Mouse (Mus musculus): Measurements from ENCODE around the gene Rgp1. TPM values are rescaled to one million over a fixed set of nuclear protein-coding genes. Genes with fewer than 3 reads are reported as not detected.

Rgp1 gene
- polyA plus RNA-seq, 1 experiment from 2014 or later = 24.5 TPM

DNA sequence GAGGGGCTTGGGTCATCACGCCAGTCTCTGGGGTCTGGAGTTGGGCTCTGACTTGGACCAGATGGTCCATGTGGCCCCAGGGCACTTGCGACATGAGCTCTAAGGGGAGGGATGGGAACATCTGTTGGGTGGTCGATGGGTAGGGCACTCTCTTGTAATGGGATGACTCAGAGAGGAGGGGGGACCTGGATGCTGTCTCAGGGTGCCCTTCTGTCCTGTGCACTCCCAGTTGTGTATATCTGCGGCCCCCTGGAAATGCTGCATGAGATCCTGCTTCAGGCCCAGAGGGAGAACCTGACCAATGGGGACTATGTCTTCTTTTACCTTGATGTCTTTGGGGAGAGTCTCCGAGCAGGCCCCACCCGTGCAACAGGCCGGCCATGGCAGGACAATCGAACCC, 54.8 kb downstream of the Rgp1 start:
- Histone ChIP-seq H3K9ac (replicated peaks) (no peak overlapping the region), H3K27me3 (no peaks in the 10 kb centered on the region; the same call in 1 of the 2 replicates), H3K4me3 (replicated peaks) (0 out of 2 replicates have a peak overlapping the region, but pooled peaks have one; percentile 63), H3K4me1 (replicated peaks) (peaks cover 38% of the 10 kb centered on the region), H3K36me3 (no peaks in the 10 kb centered on the region), H3K4me2 (replicated peaks) (peak overlapping the region; percentile 90), H3K9me3 (no peaks in the 10 kb centered on the region), H3K27ac (no peak overlapping the region)
- ATAC-seq = no peak
- WGBS = 76% methylated on average over 8 of the region's 8 CpGs

DNA sequence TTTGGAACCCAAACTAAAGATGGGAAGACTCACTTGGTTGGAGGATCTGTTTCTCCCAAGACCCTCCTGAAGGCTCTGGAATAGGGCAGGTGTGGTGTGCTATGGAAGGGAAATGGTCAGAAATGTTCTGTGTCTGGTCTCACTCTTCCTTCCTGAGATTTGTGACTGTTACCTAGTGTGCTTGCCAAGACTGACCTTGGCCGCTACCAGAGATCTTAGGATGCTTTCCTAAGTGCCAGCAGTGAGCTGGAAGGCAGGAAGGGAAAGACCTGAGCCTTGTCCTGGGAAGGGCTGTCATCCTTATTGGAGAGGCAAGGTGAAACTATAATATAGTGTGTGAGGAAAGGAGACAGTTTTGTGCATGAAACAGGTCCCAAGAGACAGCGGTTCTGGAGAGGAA, 55.2 kb downstream of the Rgp1 start:
- Histone ChIP-seq H3K4me3 (replicated peaks) (no peak overlapping the region), H3K36me3 (no peaks in the 10 kb centered on the region), H3K27me3 (no peaks in the 10 kb centered on the region; the same call in 1 of the 2 replicates), H3K27ac (no peak overlapping the region), H3K4me1 (replicated peaks) (peaks cover 38% of the 10 kb centered on the region), H3K9me3 (no peaks in the 10 kb centered on the region), H3K4me2 (replicated peaks) (peak overlapping the region; percentile 90), H3K9ac (replicated peaks) (no peak overlapping the region)
- 97% methylated on average over 2 of the region's 2 CpGs for WGBS
- ATAC-seq = no peak

DNA sequence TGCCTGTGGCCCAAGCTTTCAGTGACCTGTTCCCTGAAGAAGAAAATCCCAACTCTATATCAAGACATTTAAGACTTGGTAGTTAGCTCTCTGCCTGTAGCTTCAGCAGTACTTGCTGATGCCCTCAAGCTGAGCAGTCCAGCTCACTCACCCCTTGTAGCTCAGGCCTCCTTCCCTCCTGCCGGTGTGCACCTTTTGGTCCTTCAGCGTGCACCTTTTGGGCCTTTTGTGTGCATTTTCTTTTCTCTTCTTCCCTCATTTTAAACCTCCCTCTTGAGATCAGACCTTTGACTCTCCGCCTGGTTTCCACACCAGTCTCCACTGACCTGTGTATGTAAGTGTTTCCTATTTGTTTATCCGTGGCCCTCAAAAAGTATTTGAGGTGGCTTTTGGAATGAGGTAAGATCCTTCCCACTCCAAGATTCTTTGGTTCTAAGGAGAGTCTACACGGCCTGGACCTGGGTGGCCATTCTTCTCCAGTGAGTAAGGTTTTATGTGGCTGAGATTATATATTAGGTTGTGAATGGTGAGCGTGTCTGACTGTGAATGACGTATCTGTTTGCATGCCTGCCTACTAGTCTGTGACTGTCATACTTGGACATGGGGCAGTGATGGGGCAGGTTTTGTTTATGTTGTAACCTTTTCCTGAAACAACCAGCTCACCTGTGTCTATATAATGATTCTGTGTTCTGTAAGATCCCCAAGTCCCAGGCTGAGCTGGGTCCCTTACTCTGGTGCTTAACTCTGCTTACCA, 56.3 kb downstream of the Rgp1 start:
- H3K36me3 ChIP-seq = no peaks in the 10 kb centered on the region
- no peak overlapping the region for H3K4me2 ChIP-seq (replicated peaks)
- no peak overlapping the region for H3K9ac ChIP-seq (replicated peaks)
- H3K9me3 ChIP-seq = no peaks in the 10 kb centered on the region
- H3K4me1 ChIP-seq (replicated peaks) = peaks cover 38% of the 10 kb centered on the region
- WGBS = 87% methylated on average over 7 of the region's 7 CpGs
- H3K27me3 ChIP-seq = no peaks in the 10 kb centered on the region; the same call in 1 of the 2 replicates
- no peak overlapping the region for H3K27ac ChIP-seq
- H3K4me3 ChIP-seq (replicated peaks) = no peak overlapping the region
- ATAC-seq = no peak

DNA sequence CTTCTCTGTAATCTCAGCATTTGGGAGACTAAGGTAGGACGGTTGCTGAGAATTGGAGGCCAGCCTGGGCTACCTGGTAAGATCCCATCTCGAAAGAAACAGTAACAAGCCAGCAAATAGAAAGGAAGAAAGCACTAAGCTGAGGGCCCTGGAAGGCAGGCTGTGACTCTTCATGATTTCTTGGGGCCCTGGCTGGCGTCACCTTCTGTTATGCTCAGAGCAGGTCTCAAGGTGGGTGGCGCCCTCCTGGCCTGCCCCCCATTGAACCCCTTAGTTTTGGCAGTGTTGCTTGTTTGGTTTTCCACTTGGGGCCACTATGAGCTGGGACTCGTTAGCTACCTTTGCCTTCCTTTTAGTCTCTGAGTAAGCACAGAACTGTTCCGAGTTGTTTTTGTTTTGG, 58.2 kb downstream of the Rgp1 start:
- Histone ChIP-seq H3K36me3 (no peaks in the 10 kb centered on the region), H3K27ac (no peak overlapping the region), H3K9me3 (no peaks in the 10 kb centered on the region), H3K4me2 (replicated peaks) (no peak overlapping the region), H3K4me3 (replicated peaks) (no peak overlapping the region), H3K27me3 (no peaks in the 10 kb centered on the region; the same call in 1 of the 2 replicates), H3K9ac (replicated peaks) (no peak overlapping the region), H3K4me1 (replicated peaks) (peaks cover 25% of the 10 kb centered on the region)
- ATAC-seq = no peak
- 77% methylated on average over 6 of the region's 6 CpGs for WGBS

Small RNAs within 50 kb of the gene (microRNA-seq; reads per million reads assigned to microRNA genes)
- not detected for gene Gm25262

Other genes starting within 250 kb of the Rgp1 start
- gene Rusc2, start 196.7 kb upstream of the Rgp1 start, polyA plus RNA-seq (2015; fragmentation: Nextera tagmentation; extraction: Ambion mirVana) = 68.8 and 75.4 TPM in 2 replicates
- gene Fam166b, start 149.6 kb upstream of the Rgp1 start, polyA plus RNA-seq (2015; fragmentation: Nextera tagmentation; extraction: Ambion mirVana) = 0.30 and 0.83 TPM in 2 replicates
- gene Tesk1, start 136.8 kb upstream of the Rgp1 start, polyA plus RNA-seq (2015; fragmentation: Nextera tagmentation; extraction: Ambion mirVana) = 6.1 and 8.4 TPM in 2 replicates
- 4.1 and 4.7 TPM in 2 replicates for gene Cd72, start 124.1 kb upstream of the Rgp1 start, polyA plus RNA-seq (2015; fragmentation: Nextera tagmentation; extraction: Ambion mirVana)
- not detected in 2 replicates for gene Sit1, start 95.0 kb upstream of the Rgp1 start, polyA plus RNA-seq (2015; fragmentation: Nextera tagmentation; extraction: Ambion mirVana)
- gene Ccdc107, start 85.8 kb upstream of the Rgp1 start, polyA plus RNA-seq (2015; fragmentation: Nextera tagmentation; extraction: Ambion mirVana) = 54.4 and 60.3 TPM in 2 replicates
- gene Arhgef39, start 79.0 kb upstream of the Rgp1 start, polyA plus RNA-seq (2015; fragmentation: Nextera tagmentation; extraction: Ambion mirVana) = 15.4 and 16.1 TPM in 2 replicates
- 0.19 and 0.27 TPM in 2 replicates for gene Car9, start 71.7 kb upstream of the Rgp1 start, polyA plus RNA-seq (2015; fragmentation: Nextera tagmentation; extraction: Ambion mirVana)
- 13.2 TPM in 2 replicates for gene Tpm2, start 55.0 kb upstream of the Rgp1 start, polyA plus RNA-seq (2015; fragmentation: Nextera tagmentation; extraction: Ambion mirVana)
- gene Creb3, start 16.4 kb upstream of the Rgp1 start, polyA plus RNA-seq (2015; fragmentation: Nextera tagmentation; extraction: Ambion mirVana) = 72.6 and 80.4 TPM in 2 replicates
- gene Tln1, start 16.0 kb upstream of the Rgp1 start, polyA plus RNA-seq (2015; fragmentation: Nextera tagmentation; extraction: Ambion mirVana) = 59.8 and 67.0 TPM in 2 replicates
- gene Gba2, start 158 bp downstream of the Rgp1 start, polyA plus RNA-seq (2015; fragmentation: Nextera tagmentation; extraction: Ambion mirVana) = 53.8 and 58.4 TPM in 2 replicates
- 0.77 and 2.1 TPM in 2 replicates for gene Msmp, start 5.8 kb downstream of the Rgp1 start, polyA plus RNA-seq (2015; fragmentation: Nextera tagmentation; extraction: Ambion mirVana)
- gene Npr2, start 53.2 kb downstream of the Rgp1 start, polyA plus RNA-seq (2015; fragmentation: Nextera tagmentation; extraction: Ambion mirVana) = 13.8 and 14.7 TPM in 2 replicates
- 5.5 and 5.6 TPM in 2 replicates for gene Spag8, start 74.9 kb downstream of the Rgp1 start, polyA plus RNA-seq (2015; fragmentation: Nextera tagmentation; extraction: Ambion mirVana)
- 75.6 and 77.9 TPM in 2 replicates for gene Hint2, start 77.8 kb downstream of the Rgp1 start, polyA plus RNA-seq (2015; fragmentation: Nextera tagmentation; extraction: Ambion mirVana)
- 16.3 and 17.1 TPM in 2 replicates for gene Tmem8b, start 90.3 kb downstream of the Rgp1 start, polyA plus RNA-seq (2015; fragmentation: Nextera tagmentation; extraction: Ambion mirVana)
- gene Fam221b, start 90.4 kb downstream of the Rgp1 start, polyA plus RNA-seq (2015; fragmentation: Nextera tagmentation; extraction: Ambion mirVana) = 1.8 and 2.4 TPM in 2 replicates
- 0.08 TPM in 1 of 2 replicates, not detected in the other for gene Olfr70, start 122.1 kb downstream of the Rgp1 start, polyA plus RNA-seq (2015; fragmentation: Nextera tagmentation; extraction: Ambion mirVana)
- 0.08 and 0.10 TPM in 2 replicates for gene Olfr71, start 131.5 kb downstream of the Rgp1 start, polyA plus RNA-seq (2015; fragmentation: Nextera tagmentation; extraction: Ambion mirVana)
- 0.13 and 0.35 TPM in 2 replicates for gene Hrct1, start 148.5 kb downstream of the Rgp1 start, polyA plus RNA-seq (2015; fragmentation: Nextera tagmentation; extraction: Ambion mirVana)
- 0.05 TPM in 1 of 2 replicates, not detected in the other for gene Spaar, start 151.3 kb downstream of the Rgp1 start, polyA plus RNA-seq (2015; fragmentation: Nextera tagmentation; extraction: Ambion mirVana)
- not detected in 2 replicates for gene Olfr159, start 192.3 kb downstream of the Rgp1 start, polyA plus RNA-seq (2015; fragmentation: Nextera tagmentation; extraction: Ambion mirVana)
- gene Olfr156, start 245.2 kb downstream of the Rgp1 start, polyA plus RNA-seq (2015; fragmentation: Nextera tagmentation; extraction: Ambion mirVana) = not detected in 2 replicates

Data from midbrain, embryonic 13.5 days (tissue).